Mouse (Mus musculus): ENCODE measurements around the gene Slc25a42. TPM values are rescaled to one million over a fixed set of nuclear protein-coding genes. Genes with fewer than 3 reads are reported as not detected.

Slc25a42 gene
- polyA plus RNA-seq, 2 experiments = 3.3 to 14.7 TPM

DNA sequence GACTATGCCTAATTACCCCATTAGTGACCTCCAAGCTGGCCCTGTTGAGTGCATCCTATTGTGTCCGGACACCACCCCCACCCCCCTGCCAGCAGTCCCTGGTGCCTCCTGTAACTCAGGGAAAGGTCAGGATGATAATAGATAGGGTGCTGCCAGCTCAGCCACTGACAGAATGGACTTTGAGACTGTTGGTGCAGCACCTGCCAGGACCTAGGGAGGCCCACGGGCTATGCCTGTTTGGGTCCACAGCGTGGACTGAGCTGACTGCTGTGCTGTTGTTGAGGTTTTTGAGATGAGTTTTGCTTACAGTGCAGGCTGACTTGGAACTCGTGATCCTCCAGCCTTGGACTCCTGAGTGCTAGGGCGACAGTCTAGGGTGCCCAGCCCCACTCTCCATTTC lies 18.9 kb downstream of the Slc25a42 start:
- 79% methylated on average over 5 of the region's 5 CpGs for WGBS (ENCODE audit: insufficient replicate concordance)
- H3K9me3 ChIP-seq (ENCODE audit: control insufficient read depth, low read length) = no peaks in the 10 kb centered on the region
- no peak overlapping the region for H3K4me3 ChIP-seq (ENCODE audit: insufficient read depth in 1 of 2, low read depth in 2 of 2, low read length in 2 of 2)
- ATAC-seq (ENCODE audit: insufficient read depth) = peak; percentile 34; the same call in 1 of the 2 replicates
- TF ChIP-seq CTCF (IDR thresholded peaks at IDR 0.05; ENCODE audit: low read depth) (no peak), EP300 (IDR thresholded peaks at IDR 0.05; ENCODE audit: low read depth) (no peak)
- H3K4me1 ChIP-seq (replicated peaks; ENCODE audit: control insufficient read depth in 2 of 2, insufficient read depth in 2 of 2, low read length in 1 of 2) = no peaks in the 10 kb centered on the region; a peak in 1 of 4 replicates
- H3K4me2 ChIP-seq (ENCODE audit: low read depth) = no peak overlapping the region
- no peak overlapping the region for H3K9ac ChIP-seq (replicated peaks)
- no peak for DNase-seq (ENCODE audit: low read depth in 3 of 3, low spot score in 3 of 3)
- H3K27me3 ChIP-seq (ENCODE audit: control insufficient read depth, insufficient read depth, low read length) = no peaks in the 10 kb centered on the region
- no peak overlapping the region for H3K27ac ChIP-seq
- no peaks in the 10 kb centered on the region; the same call in 1 of the 2 replicates for H3K36me3 ChIP-seq (replicated peaks; ENCODE audit: control insufficient read depth, insufficient read depth, low read depth)

- no peaks in the 10 kb centered on the region for H3K27me3 ChIP-seq (ENCODE audit: control insufficient read depth, insufficient read depth, low read length)
- H3K27ac ChIP-seq = no peak overlapping the region
- no peaks in the 10 kb centered on the region for H3K9me3 ChIP-seq (ENCODE audit: control insufficient read depth, low read length)
- H3K4me1 ChIP-seq (replicated peaks; ENCODE audit: control insufficient read depth in 2 of 2, insufficient read depth in 2 of 2, low read length in 1 of 2) = no peaks in the 10 kb centered on the region
- H3K9ac ChIP-seq (replicated peaks) = no peak overlapping the region
- ATAC-seq (ENCODE audit: insufficient read depth) (no peak), DNase-seq (ENCODE audit: low read depth in 3 of 3, low spot score in 3 of 3) (no peak)
- H3K36me3 ChIP-seq (replicated peaks; ENCODE audit: control insufficient read depth, insufficient read depth, low read depth) = no peaks in the 10 kb centered on the region; the same call in none of the 2 replicates
- H3K4me3 ChIP-seq (ENCODE audit: insufficient read depth in 1 of 2, low read depth in 2 of 2, low read length in 2 of 2) = no peak overlapping the region
- TF ChIP-seq EP300 (IDR thresholded peaks at IDR 0.05; ENCODE audit: low read depth) = no peak
- TF ChIP-seq CTCF (IDR thresholded peaks at IDR 0.05; ENCODE audit: low read depth) = no peak
- no peak overlapping the region for H3K4me2 ChIP-seq (ENCODE audit: low read depth)
- WGBS (ENCODE audit: insufficient replicate concordance) = 70% methylated on average over 7 of the region's 7 CpGs
Observed at GRCm38 (mm10) chr8:70188707-70189106, 23.4 kb downstream of the Slc25a42 start.

- no peak for TF ChIP-seq CTCF (IDR thresholded peaks at IDR 0.05; ENCODE audit: low read depth)
- TF ChIP-seq EP300 (IDR thresholded peaks at IDR 0.05; ENCODE audit: low read depth) = no peak
- no peaks in the 10 kb centered on the region for H3K27me3 ChIP-seq (ENCODE audit: control insufficient read depth, insufficient read depth, low read length)
- peaks cover 9 to 15% of the 10 kb centered on the region in 2 experiments for H3K4me1 ChIP-seq (replicated peaks; ENCODE audit: control insufficient read depth in 2 of 2, insufficient read depth in 2 of 2, low read length in 1 of 2)
- ATAC-seq (ENCODE audit: insufficient read depth) = no peak
- no peak overlapping the region for H3K9ac ChIP-seq (replicated peaks)
- no peak for DNase-seq (ENCODE audit: low read depth in 3 of 3, low spot score in 3 of 3)
- no peak overlapping the region for H3K27ac ChIP-seq
- H3K36me3 ChIP-seq (replicated peaks; ENCODE audit: control insufficient read depth, insufficient read depth, low read depth) = peaks cover 4% of the 10 kb centered on the region
- H3K4me3 ChIP-seq (ENCODE audit: insufficient read depth in 1 of 2, low read depth in 2 of 2, low read length in 2 of 2) = no peak overlapping the region
- no peaks in the 10 kb centered on the region for H3K9me3 ChIP-seq (ENCODE audit: control insufficient read depth, low read length)
- 65% methylated on average over 4 of the region's 4 CpGs for WGBS (ENCODE audit: insufficient replicate concordance)
- no peak overlapping the region for H3K4me2 ChIP-seq (ENCODE audit: low read depth)
Observed at GRCm38 (mm10) chr8:70183194-70183593, 28.9 kb downstream of the Slc25a42 start.

DNA sequence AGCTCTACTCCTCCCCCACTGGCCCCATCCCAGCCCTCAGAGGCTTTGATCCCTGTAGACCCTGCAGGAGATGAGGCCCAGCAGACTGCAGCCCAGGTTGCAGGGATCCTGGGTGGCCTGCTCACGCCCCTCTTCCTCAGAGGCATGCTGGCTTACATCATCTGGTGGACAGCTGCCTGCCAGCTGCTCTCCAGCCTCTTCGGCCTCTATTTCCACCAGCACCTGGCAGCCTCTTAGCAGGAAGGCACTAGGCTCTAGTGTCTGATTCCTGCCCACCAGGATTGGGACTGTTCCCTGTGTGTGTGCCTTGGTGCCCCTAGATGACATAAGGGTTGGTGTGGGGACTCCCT lies 30.2 kb downstream of the Slc25a42 start:
- no peak overlapping the region for H3K27ac ChIP-seq
- no peak for ATAC-seq (ENCODE audit: insufficient read depth)
- H3K4me1 ChIP-seq (replicated peaks; ENCODE audit: control insufficient read depth in 2 of 2, insufficient read depth in 2 of 2, low read length in 1 of 2) = peaks cover 9 to 15% of the 10 kb centered on the region in 2 experiments

GRCm38 (mm10) chr8:70181212-70181902 lies 30.7 kb downstream of the Slc25a42 start:
- 58% methylated on average over 16 of the region's 16 CpGs for WGBS (ENCODE audit: insufficient replicate concordance)

More for the DNA sequence above, 30.2 kb downstream of the Slc25a42 start:
- TF ChIP-seq CTCF (IDR thresholded peaks at IDR 0.05; ENCODE audit: low read depth) = no peak
- no peak overlapping the region for H3K4me3 ChIP-seq (ENCODE audit: insufficient read depth in 1 of 2, low read depth in 2 of 2, low read length in 2 of 2)
- DNase-seq (ENCODE audit: low read depth in 3 of 3, low spot score in 3 of 3) = no peak
- 71% methylated on average over 2 of the region's 2 CpGs for WGBS (ENCODE audit: insufficient replicate concordance)
- peak overlapping the region; percentile 43 for H3K4me2 ChIP-seq (ENCODE audit: low read depth)
- H3K36me3 ChIP-seq (replicated peaks; ENCODE audit: control insufficient read depth, insufficient read depth, low read depth) = peaks cover 4% of the 10 kb centered on the region
- no peaks in the 10 kb centered on the region for H3K9me3 ChIP-seq (ENCODE audit: control insufficient read depth, low read length)
- H3K27me3 ChIP-seq (ENCODE audit: control insufficient read depth, insufficient read depth, low read length) = no peaks in the 10 kb centered on the region
- no peak overlapping the region; the same call in 1 of the 2 replicates for H3K9ac ChIP-seq (replicated peaks)

More at GRCm38 (mm10) chr8:70181212-70181902, 30.7 kb downstream of the Slc25a42 start:
- Histone ChIP-seq H3K27me3 (ENCODE audit: control insufficient read depth, insufficient read depth, low read length) (no peaks in the 10 kb centered on the region), H3K9me3 (ENCODE audit: control insufficient read depth, low read length) (no peaks in the 10 kb centered on the region), H3K4me2 (ENCODE audit: low read depth) (peak overlapping the region; percentile 43), H3K27ac (peak overlapping the region; percentile 21), H3K36me3 (replicated peaks; ENCODE audit: control insufficient read depth, insufficient read depth, low read depth) (peaks cover 4% of the 10 kb centered on the region), H3K4me1 (replicated peaks; ENCODE audit: control insufficient read depth in 2 of 2, insufficient read depth in 2 of 2, low read length in 1 of 2) (peaks cover 9 to 15% of the 10 kb centered on the region in 2 experiments), H3K4me3 (ENCODE audit: insufficient read depth in 1 of 2, low read depth in 2 of 2, low read length in 2 of 2) (no peak overlapping the region), H3K9ac (replicated peaks) (peak overlapping the region; percentile 13; the same call in 1 of the 2 replicates)
- ATAC-seq (ENCODE audit: insufficient read depth) (peak; percentile 90), DNase-seq (ENCODE audit: low read depth in 3 of 3, low spot score in 3 of 3) (peak in 2 of 3 experiments; percentile 55 to 57)
- TF ChIP-seq EP300 (IDR thresholded peaks at IDR 0.05; ENCODE audit: low read depth) (no peak; the same call in 1 of the 2 replicates), CTCF (IDR thresholded peaks at IDR 0.05; ENCODE audit: low read depth) (no peak)

Data from liver, embryonic 14.5 days (tissue).